Mouse (Mus musculus) frontal cortex, postnatal 25 days (tissue): ENCODE results near the gene Pdgfra.

ENCODE experiments used
- DNase-seq, 2 experiments: peaks; one replicate each; pipeline ENCODE4 v3.0.0; 2022; ENCODE audit warnings: low spot score in 2 of 2

Gene Pdgfra

GRCm38 (mm10) chr5:75209966-75210365 is 57.9 kb downstream of the Pdgfra start:
- no peak for DNase-seq

GRCm38 (mm10) chr5:75214520-75214919 is 62.4 kb downstream of the Pdgfra start:
- no peak for DNase-seq

GRCm38 (mm10) chr5:75214929-75215328 is 62.8 kb downstream of the Pdgfra start:
- DNase-seq, result no peak

- no peak for DNase-seq
Observed at GRCm38 (mm10) chr5:75215678-75216256, 63.7 kb downstream of the Pdgfra start.

GRCm38 (mm10) chr5:75221610-75222009 is 69.5 kb downstream of the Pdgfra start:
- DNase-seq, result no peak

GRCm38 (mm10) chr5:75222491-75223265 is 70.6 kb downstream of the Pdgfra start:
- no peak for DNase-seq

GRCm38 (mm10) chr5:75238363-75238762 is 86.3 kb downstream of the Pdgfra start:
- no peak for DNase-seq

GRCm38 (mm10) chr5:75238928-75239777 is 87.1 kb downstream of the Pdgfra start:
- no peak for DNase-seq

- peak in 1 of 2 experiments; percentile 18 for DNase-seq
Observed at GRCm38 (mm10) chr5:75247070-75247740, 95.1 kb downstream of the Pdgfra start.
